Mouse (Mus musculus) spleen, adult 2 months (tissue): ENCODE results near the gene Ap3s2.

Experiments used
- CTCF ChIP-seq: fragments of 200-500 bp; IDR thresholded peaks from 2 replicates; pipeline ENCODE4 v1.5.1; 2011; ENCODE audit warnings: mild to moderate bottlenecking, inconsistent platforms; ENCODE audit not compliant: insufficient read depth, insufficient read length, insufficient replicate concordance; ENCODE audit errors: extremely low read depth
- POLR2A ChIP-seq: fragments of 200-500 bp; IDR thresholded peaks from 2 replicates; pipeline ENCODE4 v1.6.1; 2011; ENCODE audit warnings: low read depth, low read length, inconsistent platforms

GRCm38 (mm10) chr7:79866294-79867000 lies 54.0 kb downstream of the Ap3s2 start:
- TF ChIP-seq CTCF, result no peak
- no peak for TF ChIP-seq POLR2A
